Mouse (Mus musculus) kidney, adult 11 months (tissue): ENCODE data around the gene Mcrip1.
"Not testable (repeated sequence)": the region's sequence is repeated elsewhere in the genome, so short reads cannot be mapped to it uniquely, and the experiment has no call there.

Source experiments
- DNase-seq: peaks from one replicate; pipeline ENCODE4 v3.0.0; 2022

The Mcrip1 gene

GRCm38 (mm10) chr11:120549168-120549945 lies at the start of gene Mcrip1:
Gene Mcrip1 (minus strand): TSS chr11:120549727.
- peak; percentile 91 for DNase-seq

- no peak for DNase-seq
Observed at GRCm38 (mm10) chr11:120598990-120599549, 49.5 kb upstream of the Mcrip1 start.

- peak; percentile 90 for DNase-seq
Observed at GRCm38 (mm10) chr11:120598283-120598989, 48.9 kb upstream of the Mcrip1 start, which contains the start of the genes Alyref and Anapc11. Gene Alyref (minus strand): TSS chr11:120598365. Gene Anapc11 (plus strand): TSS chr11:120598421.

DNA sequence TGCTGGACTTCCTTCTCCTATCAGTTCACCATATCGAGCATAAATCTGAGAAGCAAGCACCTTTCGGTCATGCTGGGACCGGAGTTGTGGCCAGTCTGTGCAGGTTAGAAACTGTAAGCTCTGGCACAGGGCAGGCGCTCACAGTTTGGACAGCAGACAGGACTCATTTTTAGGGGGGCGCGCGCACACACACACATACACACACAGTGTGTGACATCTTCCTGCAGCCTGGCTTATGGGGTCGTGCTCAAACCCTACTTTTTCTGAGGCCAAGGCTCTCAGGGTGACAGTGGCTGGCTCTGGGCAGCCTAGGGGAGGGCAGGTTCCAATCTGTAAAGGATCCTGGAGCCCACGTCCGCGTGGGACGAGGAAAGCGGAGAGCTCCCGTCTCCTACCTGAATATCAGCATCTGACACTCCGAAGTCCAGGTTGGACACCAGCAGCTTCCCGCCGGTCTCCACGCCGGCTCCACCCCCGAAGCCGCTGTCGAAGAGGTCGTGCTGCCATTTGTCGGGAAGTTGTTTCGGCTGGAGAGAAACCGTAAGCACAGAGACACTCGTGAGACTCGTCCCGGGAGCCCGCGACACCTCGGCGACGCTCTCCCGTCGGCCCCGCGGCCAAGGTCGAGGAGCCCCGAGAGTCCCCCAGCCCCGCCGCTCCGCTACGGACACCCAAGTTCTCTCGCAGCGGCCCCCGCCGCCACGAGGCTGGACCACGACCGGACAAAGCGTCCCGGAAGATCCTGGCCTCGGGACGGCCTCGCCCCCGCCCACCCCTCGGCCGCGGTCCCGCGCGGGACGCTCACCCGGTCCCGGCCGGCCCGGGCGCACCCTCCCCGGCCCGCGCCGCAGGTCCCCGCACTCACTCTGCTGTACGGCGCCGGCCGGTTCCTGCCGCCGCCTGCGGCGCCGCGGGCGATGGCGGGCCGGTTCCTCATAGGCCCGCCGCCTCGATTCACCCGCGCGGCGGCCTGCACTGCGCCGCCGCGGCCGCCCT lies 48.0 kb upstream of the Mcrip1 start:
- peak; percentile 31 for DNase-seq

DNA sequence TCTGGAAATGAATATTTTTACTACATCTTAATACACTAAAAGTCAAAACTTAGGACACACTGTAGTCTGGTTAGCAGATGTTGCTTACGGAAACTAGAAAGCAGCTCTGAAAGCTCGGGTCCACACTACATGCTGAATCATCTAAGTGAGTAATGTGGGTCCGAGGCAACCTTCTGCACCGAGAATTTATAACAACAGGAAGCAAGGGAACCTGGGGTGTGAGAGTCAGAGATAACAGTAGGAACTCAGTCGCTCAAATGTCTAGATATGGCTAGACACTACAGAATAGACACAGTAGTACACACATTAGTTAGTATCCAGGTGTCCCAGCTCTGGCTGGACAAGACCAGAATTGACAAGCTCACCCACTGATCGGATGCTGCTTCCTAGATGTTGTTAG lies 39.0 kb upstream of the Mcrip1 start:
- no peak for DNase-seq

- DNase-seq, result no peak
Observed at GRCm38 (mm10) chr11:120583937-120584336, 34.4 kb upstream of the Mcrip1 start.

- DNase-seq, result not testable (repeated sequence)
Observed at GRCm38 (mm10) chr11:120582982-120583293, 33.4 kb upstream of the Mcrip1 start.

- DNase-seq, result no peak
Observed at GRCm38 (mm10) chr11:120582268-120582981, 32.9 kb upstream of the Mcrip1 start.

DNA sequence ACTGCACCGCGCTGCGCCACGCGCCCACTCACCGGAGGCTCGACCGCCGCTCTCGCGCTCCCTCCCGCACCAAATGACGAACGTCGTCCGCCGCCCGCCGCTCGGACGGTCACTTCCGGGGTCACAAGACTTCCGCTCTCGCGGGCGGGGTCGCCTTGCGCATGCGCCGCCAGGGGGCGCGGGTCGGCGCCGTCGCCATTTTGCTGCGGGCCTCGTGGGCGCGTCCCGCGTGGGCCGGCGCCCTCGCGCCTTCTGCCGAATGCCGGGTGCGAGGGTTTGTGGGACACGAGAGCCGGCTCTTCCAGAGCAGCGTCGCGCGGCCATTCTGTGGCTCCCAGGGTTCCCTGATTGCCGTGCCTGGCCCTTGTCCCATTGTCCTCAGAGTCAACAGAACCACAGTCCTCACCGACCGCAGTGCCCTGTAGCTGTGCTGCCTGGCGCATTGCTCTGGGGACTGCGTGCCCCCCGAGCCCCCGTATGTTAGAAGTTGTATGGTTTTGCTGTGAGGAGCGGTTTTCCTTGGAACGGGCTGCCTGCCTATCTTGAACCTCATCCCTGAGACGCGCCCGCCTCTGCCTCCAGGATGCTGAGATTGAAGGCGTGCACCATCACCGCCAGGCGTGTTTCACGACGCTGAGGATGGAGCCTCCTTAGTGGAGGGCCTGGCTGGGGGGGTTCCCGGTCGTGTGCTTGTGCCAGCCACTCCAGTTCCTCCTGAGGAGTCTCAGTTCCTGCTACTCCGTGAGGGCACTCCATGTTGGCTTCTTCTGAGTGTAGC lies 32.2 kb upstream of the Mcrip1 start, which contains the start of gene Arhgdia:
Arhgdia (minus strand) TSS at position 135 of the 778 bp plus-strand sequence.
- peak; percentile 80 for DNase-seq

DNA sequence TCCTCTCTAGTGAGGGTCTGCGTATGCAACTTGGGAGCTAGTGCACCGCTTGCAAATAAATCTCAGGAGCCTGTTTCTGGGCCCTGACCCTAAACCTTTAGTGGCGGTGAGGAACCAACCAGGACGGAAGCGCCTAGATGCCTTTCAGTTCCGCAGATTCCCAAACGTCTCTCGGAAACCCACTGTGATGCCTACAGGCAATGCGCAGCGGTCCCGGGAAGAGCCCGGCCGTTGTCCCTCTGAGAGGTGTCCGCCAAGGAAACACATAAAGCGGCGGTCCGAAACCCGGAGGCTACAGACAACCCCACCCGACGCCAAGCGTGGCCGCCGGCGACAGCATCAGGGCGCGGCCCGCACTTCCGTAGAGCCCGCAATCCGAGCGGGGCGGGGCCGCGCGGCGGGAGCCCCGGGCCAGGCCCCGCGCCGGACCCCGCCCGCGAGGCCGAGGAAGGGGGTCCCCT lies 31.4 kb upstream of the Mcrip1 start:
- DNase-seq, result peak; percentile 29

- peak; percentile 61 for DNase-seq
Observed at GRCm38 (mm10) chr11:120580190-120580589, 30.7 kb upstream of the Mcrip1 start.

GRCm38 (mm10) chr11:120579316-120580107 lies 30.0 kb upstream of the Mcrip1 start:
- DNase-seq, result peak; percentile 63

DNA sequence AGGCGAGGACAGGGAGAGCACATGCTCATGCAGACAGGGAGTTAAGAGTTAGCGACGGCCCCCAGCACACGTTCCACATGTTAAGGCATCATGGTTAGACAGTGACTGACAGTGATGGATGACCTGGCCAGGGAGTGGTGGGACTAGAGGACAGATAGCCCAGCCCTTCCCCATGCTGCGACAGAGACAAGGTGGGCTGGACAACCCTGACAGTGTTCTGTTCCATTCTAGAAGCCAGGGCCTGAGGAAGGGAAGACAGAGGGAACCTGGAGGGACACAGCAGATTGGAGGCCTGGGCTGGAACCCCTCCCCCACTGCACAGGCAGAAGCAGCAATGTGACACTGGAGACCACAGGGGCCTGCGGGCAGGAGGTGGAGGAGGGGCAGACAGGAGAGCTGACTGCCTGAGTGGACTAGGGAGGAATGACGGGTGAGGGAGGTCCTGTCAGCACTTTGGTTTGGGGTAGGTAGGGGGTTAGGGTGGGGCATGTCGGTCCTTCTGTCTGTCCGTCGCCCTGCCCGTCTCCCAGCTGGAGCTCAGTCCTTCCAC lies 29.2 kb upstream of the Mcrip1 start:
- peak; percentile 39 for DNase-seq

DNA sequence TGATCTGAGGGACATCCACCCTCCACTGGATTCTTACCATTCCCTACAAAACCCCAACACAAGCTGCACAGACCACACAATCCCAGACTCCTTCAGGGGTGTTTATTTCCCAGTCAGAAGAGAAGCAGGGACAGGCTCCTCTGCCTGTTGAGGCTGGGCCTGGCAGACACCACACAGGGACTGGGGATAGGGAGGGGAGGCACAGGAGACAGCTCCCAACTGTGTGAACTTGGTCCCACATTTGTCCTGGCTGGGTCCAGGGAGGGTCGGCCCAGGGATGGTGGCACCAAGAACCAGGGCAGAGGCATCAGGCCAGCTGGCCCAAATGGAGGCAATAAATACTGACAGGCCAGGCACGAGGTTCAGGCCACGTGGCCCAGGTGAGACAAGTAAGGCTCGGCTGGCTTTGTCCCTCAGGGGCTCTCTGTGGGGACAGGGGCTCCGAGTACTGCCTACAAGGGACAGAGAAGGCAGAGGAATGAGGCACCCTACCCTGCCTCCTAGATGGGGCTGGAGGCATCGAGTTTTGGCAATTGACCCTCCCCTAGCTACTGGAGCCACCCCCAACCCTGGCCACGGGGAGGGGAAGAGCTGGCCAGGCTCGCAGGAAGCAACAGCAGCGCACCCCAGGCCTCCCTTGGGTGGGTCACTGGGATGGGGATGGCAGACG lies 28.6 kb upstream of the Mcrip1 start:
- peak; percentile 71 for DNase-seq

DNA sequence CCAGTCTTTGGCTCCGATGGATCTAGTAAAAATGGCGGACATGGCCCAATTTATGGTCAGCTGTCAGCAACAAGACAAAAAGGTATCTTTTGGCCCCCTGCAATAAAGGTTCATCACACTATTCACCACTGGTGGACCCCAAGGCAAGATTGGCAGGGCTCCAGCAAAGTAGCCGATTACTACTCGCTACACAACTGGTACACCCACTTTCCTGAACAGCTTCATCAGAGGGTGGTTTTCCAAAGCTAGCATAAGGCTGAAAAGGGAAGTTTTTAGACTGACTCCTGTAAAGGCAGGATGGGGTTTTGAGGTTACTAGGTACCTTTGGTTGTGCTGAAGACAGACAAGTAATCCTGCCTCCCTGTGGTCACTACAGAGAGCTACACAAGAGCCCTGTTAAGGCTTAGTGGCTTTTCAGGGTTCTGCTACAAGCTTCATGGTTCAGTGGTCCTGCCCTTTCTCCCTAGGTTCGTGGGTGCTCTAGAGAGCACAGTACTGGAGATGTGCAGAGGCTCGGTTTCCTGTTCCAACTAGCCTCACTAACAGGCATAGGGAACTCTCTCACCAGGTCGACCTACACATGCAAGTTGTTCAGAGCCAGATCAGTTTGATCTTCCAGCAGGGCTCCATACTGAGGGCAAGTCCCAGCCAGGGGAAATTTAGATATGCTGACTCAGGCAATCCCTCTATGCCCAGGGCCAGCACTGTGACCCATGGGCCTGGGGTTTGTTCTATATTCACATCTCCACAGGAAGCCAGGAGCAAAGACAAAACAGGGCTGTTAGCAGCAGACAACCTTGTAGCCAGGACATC lies 27.9 kb upstream of the Mcrip1 start:
- DNase-seq, result peak; percentile 77

GRCm38 (mm10) chr11:120576365-120576981 lies 26.9 kb upstream of the Mcrip1 start:
- DNase-seq, result peak; percentile 92

DNA sequence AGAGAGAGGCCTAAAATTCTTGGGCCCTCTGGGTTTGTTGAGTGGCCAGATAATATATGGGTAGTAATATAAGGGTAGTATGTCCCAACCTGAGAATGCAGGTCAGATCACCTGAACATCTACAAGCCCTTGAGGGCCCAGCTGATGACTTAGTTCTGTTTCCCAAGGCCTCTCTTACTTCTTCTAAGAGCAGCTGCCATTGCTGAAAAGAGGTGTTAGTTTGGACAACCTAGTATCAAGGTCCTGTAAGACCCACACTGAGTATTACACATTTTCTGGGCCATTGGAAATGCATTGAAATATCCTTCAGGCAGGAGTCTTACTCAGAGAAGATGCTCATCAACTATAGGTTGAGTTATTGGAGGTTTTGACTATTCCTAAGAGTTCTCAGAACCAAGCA lies 26.4 kb upstream of the Mcrip1 start:
- no peak for DNase-seq

GRCm38 (mm10) chr11:120575046-120575445 lies 25.5 kb upstream of the Mcrip1 start:
- DNase-seq, result no peak
